Mouse (Mus musculus): Measurements from ENCODE around the gene Hemgn. TPM values are rescaled to one million over a fixed set of nuclear protein-coding genes. Genes with fewer than 3 reads are reported as not detected.

Hemgn gene
- polyA plus RNA-seq, 1 experiment: not detected

DNA sequence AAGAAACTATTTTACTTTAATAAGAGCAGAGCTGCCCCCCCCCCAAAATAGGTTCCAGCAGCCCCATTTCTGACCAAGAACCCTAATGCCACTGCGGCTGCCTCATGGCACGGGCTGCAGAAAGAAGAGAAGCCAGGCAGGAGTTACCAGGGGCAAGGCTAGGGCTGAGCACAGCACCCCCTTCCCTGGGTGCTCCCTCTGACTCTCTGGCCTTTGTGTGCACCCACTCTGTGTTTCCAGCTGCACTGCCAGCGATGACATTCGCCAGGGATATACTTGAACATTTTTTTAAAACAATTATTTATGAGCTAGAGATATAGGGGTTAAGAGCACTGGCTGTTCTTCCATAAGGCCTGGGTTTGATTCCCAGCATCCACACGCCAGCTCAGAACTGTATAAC is 63.8 kb downstream of the Hemgn start:
- Histone ChIP-seq H3K4me1 (ENCODE audit: control insufficient read depth, insufficient read depth, low read length) (no peaks in the 10 kb centered on the region; the same call in 1 of the 2 replicates), H3K4me3 (ENCODE audit: insufficient read depth, low read depth, low read length) (no peak overlapping the region), H3K27ac (ENCODE audit: insufficient read depth, low read depth, low read length) (no peak overlapping the region)
- WGBS: 69% methylated on average over 5 of the region's 5 CpGs
- TF ChIP-seq POLR2A (IDR thresholded peaks at IDR 0.05; ENCODE audit: insufficient read depth, low read depth, low read length) (no peak), CTCF (IDR thresholded peaks at IDR 0.05; ENCODE audit: insufficient read depth, low read depth, low read length) (no peak)

DNA sequence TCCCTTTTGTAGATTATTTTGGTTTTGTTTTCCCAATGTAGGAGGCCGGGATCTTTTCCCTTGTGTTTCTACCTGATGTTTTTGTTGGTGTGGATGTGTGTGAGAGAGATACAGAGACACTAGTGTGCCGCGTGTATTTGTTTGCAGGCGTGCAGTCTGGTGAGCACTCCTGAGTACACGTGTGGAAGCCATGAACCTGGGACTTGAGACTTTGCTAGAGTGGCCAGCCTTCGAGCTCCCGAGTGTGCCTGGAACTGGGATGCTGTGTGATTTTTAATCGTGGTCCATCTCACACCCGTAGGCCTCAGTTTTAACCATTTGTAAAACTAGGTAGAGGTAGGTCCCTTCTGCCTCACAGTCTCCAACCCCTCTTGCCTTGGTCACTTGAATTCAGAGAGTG is 64.4 kb downstream of the Hemgn start:
- Histone ChIP-seq H3K4me1 (ENCODE audit: control insufficient read depth, insufficient read depth, low read length) (peaks cover 6% of the 10 kb centered on the region), H3K27ac (ENCODE audit: insufficient read depth, low read depth, low read length) (no peak overlapping the region), H3K4me3 (ENCODE audit: insufficient read depth, low read depth, low read length) (no peak overlapping the region)
- WGBS: 29% methylated on average over 9 of the region's 9 CpGs
- TF ChIP-seq CTCF (IDR thresholded peaks at IDR 0.05; ENCODE audit: insufficient read depth, low read depth, low read length): no peak
- TF ChIP-seq POLR2A (IDR thresholded peaks at IDR 0.05; ENCODE audit: insufficient read depth, low read depth, low read length): no peak

DNA sequence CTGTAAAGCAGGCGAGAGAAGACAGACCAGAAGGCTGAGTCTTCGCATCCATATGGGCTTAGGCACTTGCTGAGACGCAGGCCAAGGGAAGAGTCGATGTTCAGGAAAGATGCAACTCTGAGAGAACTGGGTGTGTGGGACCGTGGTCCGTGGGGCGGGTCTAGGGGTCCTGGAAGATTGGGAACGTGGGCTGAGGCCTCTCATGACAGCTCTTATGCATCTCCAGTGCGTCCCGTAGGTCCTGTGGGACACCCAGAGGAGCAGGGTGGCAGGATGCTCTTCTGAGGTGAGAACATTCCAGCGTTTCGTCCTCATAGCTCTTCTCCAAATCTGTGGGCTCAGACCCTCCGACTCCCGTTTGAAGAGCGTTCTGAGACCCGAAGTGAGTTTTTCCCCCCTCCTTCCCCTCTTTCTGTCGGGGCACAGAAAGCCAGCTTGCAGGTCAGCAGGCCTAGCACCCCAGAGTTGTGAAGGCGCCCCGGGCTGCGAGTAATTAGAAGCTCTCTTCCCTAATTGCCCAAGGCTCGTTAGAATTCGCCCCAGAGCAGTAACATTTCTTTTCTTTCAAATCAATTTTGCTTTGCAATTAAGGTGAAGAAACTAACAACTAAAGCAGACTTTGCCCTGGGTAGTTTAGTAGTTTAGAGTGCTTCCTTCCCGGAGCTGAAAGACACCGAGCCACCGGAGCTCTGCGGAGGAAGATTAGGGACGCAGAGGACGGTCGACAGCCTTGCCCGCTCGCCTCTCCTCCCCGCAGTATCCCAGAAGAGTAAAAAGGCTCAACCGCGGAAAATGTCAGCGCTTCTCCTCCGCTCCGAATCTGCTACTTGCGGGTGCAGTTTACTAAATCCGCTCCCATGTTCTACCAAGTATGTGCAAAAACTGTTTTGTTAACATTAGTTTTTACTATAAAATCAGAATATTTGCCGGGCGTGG is 65.5 kb downstream of the Hemgn start:
- H3K4me1 ChIP-seq (ENCODE audit: control insufficient read depth, insufficient read depth, low read length): peaks cover 7% of the 10 kb centered on the region
- 5% methylated on average over 41 of the region's 41 CpGs for WGBS
- no peak overlapping the region for H3K4me3 ChIP-seq (ENCODE audit: insufficient read depth, low read depth, low read length)
- H3K27ac ChIP-seq (ENCODE audit: insufficient read depth, low read depth, low read length): no peak overlapping the region
- TF ChIP-seq POLR2A (IDR thresholded peaks at IDR 0.05; ENCODE audit: insufficient read depth, low read depth, low read length) (no peak), CTCF (IDR thresholded peaks at IDR 0.05; ENCODE audit: insufficient read depth, low read depth, low read length) (no peak)

DNA sequence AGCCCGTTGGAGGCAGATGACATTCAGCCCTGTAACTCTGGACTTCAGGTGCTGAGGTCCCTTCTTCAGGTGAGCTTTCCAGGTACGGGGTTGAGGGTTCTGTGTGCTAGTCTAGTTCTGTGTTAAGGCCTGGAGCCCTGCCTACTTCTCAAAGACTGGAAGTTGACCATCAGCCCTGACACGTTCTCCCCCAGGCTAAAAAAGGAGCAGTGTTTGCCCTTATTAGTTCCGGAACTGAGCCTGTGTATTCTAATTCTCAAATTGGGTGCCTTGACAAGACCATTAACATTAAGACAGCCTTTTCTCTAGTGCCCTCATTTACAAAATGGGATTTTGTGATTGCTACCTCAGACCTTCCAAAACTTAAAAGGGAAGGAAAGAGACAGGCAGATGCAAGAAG is 66.2 kb downstream of the Hemgn start:
- H3K27ac ChIP-seq (ENCODE audit: insufficient read depth, low read depth, low read length): no peak overlapping the region
- peaks cover 7% of the 10 kb centered on the region for H3K4me1 ChIP-seq (ENCODE audit: control insufficient read depth, insufficient read depth, low read length)
- TF ChIP-seq POLR2A (IDR thresholded peaks at IDR 0.05; ENCODE audit: insufficient read depth, low read depth, low read length) (no peak), CTCF (IDR thresholded peaks at IDR 0.05; ENCODE audit: insufficient read depth, low read depth, low read length) (no peak)
- H3K4me3 ChIP-seq (ENCODE audit: insufficient read depth, low read depth, low read length): no peak overlapping the region
- 13% methylated on average over 4 of the region's 4 CpGs for WGBS

DNA sequence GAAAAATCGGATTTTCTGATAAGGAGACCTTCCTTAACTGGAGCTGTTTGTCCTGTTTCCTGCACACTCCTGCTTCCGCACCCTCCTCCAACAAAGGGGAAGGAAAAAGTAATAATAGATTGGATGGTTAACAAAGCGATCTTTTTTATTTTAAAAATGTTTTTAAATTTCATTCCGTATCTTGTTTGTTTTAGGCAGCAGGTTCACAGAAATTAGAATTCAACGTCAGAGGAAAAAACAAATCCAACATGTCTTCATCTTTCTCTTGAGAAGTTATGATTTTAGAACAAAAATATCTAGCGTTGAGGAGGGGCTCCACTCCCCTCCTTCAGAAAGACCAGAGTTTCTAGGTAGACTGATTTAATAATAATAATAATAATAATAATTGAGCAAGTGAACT is 67.1 kb downstream of the Hemgn start:
- Histone ChIP-seq H3K27ac (ENCODE audit: insufficient read depth, low read depth, low read length) (no peak overlapping the region), H3K4me1 (ENCODE audit: control insufficient read depth, insufficient read depth, low read length) (peaks cover 7% of the 10 kb centered on the region), H3K4me3 (ENCODE audit: insufficient read depth, low read depth, low read length) (no peak overlapping the region)
- no peak for TF ChIP-seq POLR2A (IDR thresholded peaks at IDR 0.05; ENCODE audit: insufficient read depth, low read depth, low read length)
- no peak for TF ChIP-seq CTCF (IDR thresholded peaks at IDR 0.05; ENCODE audit: insufficient read depth, low read depth, low read length)
- 30% methylated on average over 6 of the region's 6 CpGs for WGBS

DNA sequence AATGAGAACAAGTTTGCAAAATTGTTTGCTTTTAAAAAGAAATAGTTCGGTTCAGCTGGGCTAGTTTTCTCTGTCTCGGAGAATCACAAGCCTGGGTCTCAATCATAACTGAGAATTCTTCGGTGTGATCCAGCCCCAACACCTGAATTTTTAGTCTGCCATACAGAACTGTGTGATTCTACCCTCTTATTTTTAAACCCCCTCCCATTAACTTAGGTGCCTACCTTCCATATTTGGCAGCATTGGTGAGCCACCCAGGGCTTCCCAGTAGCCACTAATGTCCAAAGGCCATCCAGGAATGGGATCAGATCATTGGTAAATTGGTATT is 67.6 kb downstream of the Hemgn start:
- TF ChIP-seq POLR2A (IDR thresholded peaks at IDR 0.05; ENCODE audit: insufficient read depth, low read depth, low read length) (no peak), CTCF (IDR thresholded peaks at IDR 0.05; ENCODE audit: insufficient read depth, low read depth, low read length) (no peak)

DNA sequence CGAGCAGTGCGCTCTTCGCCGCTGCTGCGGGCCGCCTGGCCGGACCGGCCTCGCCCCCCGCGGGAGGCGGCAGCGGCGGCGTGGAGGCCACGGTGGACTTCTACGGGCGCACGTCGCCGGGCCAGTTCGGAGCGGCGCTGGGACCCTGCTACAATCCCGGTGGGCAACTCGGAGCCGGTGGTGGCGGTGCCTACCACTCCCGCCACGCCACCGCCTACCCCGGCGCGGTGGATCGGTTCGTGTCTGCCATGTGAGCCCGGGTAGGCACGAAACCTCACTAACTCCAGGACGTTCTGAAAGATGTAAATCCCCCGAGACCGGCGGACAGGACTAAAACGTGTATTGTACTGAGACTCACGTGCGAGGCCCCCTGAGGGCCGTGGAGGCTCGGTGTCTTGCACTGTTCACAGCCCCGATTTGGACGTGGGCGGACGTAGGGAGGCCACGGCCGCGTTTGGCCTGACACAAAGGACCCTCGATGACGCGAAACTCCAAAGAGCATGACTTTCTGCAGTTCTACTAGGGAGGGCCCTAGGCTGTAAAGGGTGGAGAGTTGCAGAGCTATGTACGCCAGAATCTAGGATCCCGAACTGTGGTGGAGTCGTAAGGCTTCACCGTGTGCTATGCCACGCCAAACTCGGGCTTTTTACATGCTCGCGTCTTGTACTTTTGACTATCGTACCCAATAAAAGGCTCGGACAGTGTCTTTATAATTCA is 68.1 kb downstream of the Hemgn start:
- H3K4me3 ChIP-seq (ENCODE audit: insufficient read depth, low read depth, low read length): no peak overlapping the region
- H3K4me1 ChIP-seq (ENCODE audit: control insufficient read depth, insufficient read depth, low read length): peaks cover 7% of the 10 kb centered on the region
- WGBS: 3% methylated on average over 67 of the region's 67 CpGs
- TF ChIP-seq CTCF (IDR thresholded peaks at IDR 0.05; ENCODE audit: insufficient read depth, low read depth, low read length): no peak
- TF ChIP-seq POLR2A (IDR thresholded peaks at IDR 0.05; ENCODE audit: insufficient read depth, low read depth, low read length): 0 out of 2 replicates have a peak, but pooled peaks have one; percentile 21
- H3K27ac ChIP-seq (ENCODE audit: insufficient read depth, low read depth, low read length): no peak overlapping the region

More for the DNA sequence above, 67.6 kb downstream of the Hemgn start:
- peaks cover 7% of the 10 kb centered on the region for H3K4me1 ChIP-seq (ENCODE audit: control insufficient read depth, insufficient read depth, low read length)
- WGBS: 18% methylated on average over 3 of the region's 3 CpGs
- no peak overlapping the region for H3K4me3 ChIP-seq (ENCODE audit: insufficient read depth, low read depth, low read length)
- H3K27ac ChIP-seq (ENCODE audit: insufficient read depth, low read depth, low read length): no peak overlapping the region

DNA sequence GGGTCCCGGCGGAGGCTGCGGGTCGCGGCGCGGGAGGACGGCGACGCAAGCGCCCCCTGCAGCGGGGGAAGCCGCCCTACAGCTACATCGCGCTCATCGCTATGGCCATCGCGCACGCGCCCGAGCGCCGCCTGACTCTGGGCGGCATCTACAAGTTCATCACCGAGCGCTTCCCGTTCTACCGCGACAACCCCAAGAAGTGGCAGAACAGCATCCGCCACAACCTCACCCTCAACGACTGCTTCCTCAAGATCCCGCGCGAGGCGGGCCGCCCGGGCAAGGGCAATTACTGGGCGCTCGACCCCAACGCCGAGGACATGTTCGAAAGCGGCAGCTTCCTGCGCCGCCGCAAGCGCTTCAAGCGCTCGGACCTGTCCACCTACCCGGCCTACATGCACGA is 69.0 kb downstream of the Hemgn start:
- H3K4me1 ChIP-seq (ENCODE audit: control insufficient read depth, insufficient read depth, low read length): peaks cover 10% of the 10 kb centered on the region
- peak overlapping the region; percentile 30 for H3K4me3 ChIP-seq (ENCODE audit: insufficient read depth, low read depth, low read length)
- WGBS: under 1% methylated on average over 51 of the region's 51 CpGs
- TF ChIP-seq CTCF (IDR thresholded peaks at IDR 0.05; ENCODE audit: insufficient read depth, low read depth, low read length) (no peak), POLR2A (IDR thresholded peaks at IDR 0.05; ENCODE audit: insufficient read depth, low read depth, low read length) (no peak)
- no peak overlapping the region for H3K27ac ChIP-seq (ENCODE audit: insufficient read depth, low read depth, low read length)

Other genes with a start within 250 kb of the Hemgn start
- not detected in 2 replicates for gene Xpa, start 217.2 kb downstream of the Hemgn start, polyA plus RNA-seq (2012; ENCODE audit: insufficient read depth, insufficient read length, low replicate concordance, missing spikeins)
- not detected in 2 replicates for gene Foxe1, start 69.9 kb downstream of the Hemgn start, polyA plus RNA-seq (2012; ENCODE audit: insufficient read depth, insufficient read length, low replicate concordance, missing spikeins)
- gene Trmo, start 24.1 kb downstream of the Hemgn start, polyA plus RNA-seq (2012; ENCODE audit: insufficient read depth, insufficient read length, low replicate concordance, missing spikeins): not detected in 2 replicates
- not detected in 2 replicates for gene Anp32b, start 37.4 kb upstream of the Hemgn start, polyA plus RNA-seq (2012; ENCODE audit: insufficient read depth, insufficient read length, low replicate concordance, missing spikeins)
- gene Nans, start 75.7 kb upstream of the Hemgn start, polyA plus RNA-seq (2012; ENCODE audit: insufficient read depth, insufficient read length, low replicate concordance, missing spikeins): not detected in 2 replicates
- not detected in 2 replicates for gene Trim14, start 122.6 kb upstream of the Hemgn start, polyA plus RNA-seq (2012; ENCODE audit: insufficient read depth, insufficient read length, low replicate concordance, missing spikeins)
- gene Coro2a, start 188.7 kb upstream of the Hemgn start, polyA plus RNA-seq (2012; ENCODE audit: insufficient read depth, insufficient read length, low replicate concordance, missing spikeins): not detected in 2 replicates
- not detected in 2 replicates for gene Tbc1d2, start 236.7 kb upstream of the Hemgn start, polyA plus RNA-seq (2012; ENCODE audit: insufficient read depth, insufficient read length, low replicate concordance, missing spikeins)